Mouse (Mus musculus) G1E (cell line): ENCODE data around the gene Gpn3. TPM values are rescaled to one million over a fixed set of nuclear protein-coding genes. Genes with fewer than 3 reads are reported as not detected.

Source experiments
- ATAC-seq: 2 replicates; pipeline ENCODE4 v1.8.0; 2016; ENCODE audit warnings: mild to moderate bottlenecking; ENCODE audit not compliant: insufficient number of reproducible peaks, poor library complexity, low FRiP score, severe bottlenecking; ENCODE audit errors: extremely low read depth
- DNase-seq: peaks from one replicate; pipeline ENCODE4 v3.0.0; 2012; ENCODE audit warnings: low spot score
- H3K27me3 ChIP-seq: 2 replicates; pipeline ENCODE4 v1.6.1; 2012; ENCODE audit warnings: mild to moderate bottlenecking, low read length, inconsistent platforms; ENCODE audit not compliant: insufficient read depth
- H3K36me3 ChIP-seq: replicated peaks from 2 replicates; pipeline ENCODE3; 2012; ENCODE audit warnings: mild to moderate bottlenecking, inconsistent platforms
- H3K4me1 ChIP-seq: 2 replicates; pipeline ENCODE4 v1.6.1; 2012; ENCODE audit warnings: low read depth, low read length, inconsistent platforms, mixed read lengths; ENCODE audit not compliant: insufficient read depth
- H3K4me3 ChIP-seq: 2 replicates; pipeline ENCODE4 v1.5.1; 2012; ENCODE audit warnings: low read depth, mild to moderate bottlenecking, inconsistent platforms, low read length, moderate library complexity, mixed read lengths
- H3K9me3 ChIP-seq: replicated peaks from 2 replicates; pipeline ENCODE4 v1.6.1; 2012; ENCODE audit warnings: inconsistent platforms
- CTCF ChIP-seq: IDR thresholded peaks from 2 replicates; pipeline ENCODE4 v1.5.1; 2012; ENCODE audit warnings: low read depth, low read length, inconsistent platforms, mixed read lengths
- GATA1 ChIP-seq: IDR thresholded peaks from 2 replicates; pipeline ENCODE4 v1.6.1; 2012; ENCODE audit warnings: borderline replicate concordance, low read length, inconsistent platforms, mixed read lengths
- GATA2 ChIP-seq: IDR thresholded peaks from 2 replicates; pipeline ENCODE4 v1.6.1; 2012; ENCODE audit warnings: low read depth, low read length, inconsistent platforms, borderline replicate concordance
- POLR2AphosphoS5 ChIP-seq: IDR thresholded peaks from 2 replicates; pipeline ENCODE4 v1.6.1; 2012; ENCODE audit warnings: low read depth, low read length, inconsistent platforms; ENCODE audit not compliant: insufficient replicate concordance
- TAL1 ChIP-seq: conservative IDR thresholded peaks from 2 replicates; pipeline ENCODE4 v1.6.1; 2012; ENCODE audit warnings: low read depth, low read length, inconsistent platforms, mixed read lengths
- polyA plus RNA-seq: library from polyadenylated mRNA; stranded (reverse); fragments of >175 nt; gene quantifications from 2 replicates; pipeline ENCODE4 v1.2.3, GENCODE M21; 2012
- total RNA-seq, 2 experiments: library from RNA; stranded (forward) in 1 of 2; stranded (reverse) in 1 of 2; fragments of 200-1000 nt in 1 of 2; fragments of >200 nt in 1 of 2; fragmentation: Nextera tagmentation in 1 of 2; gene quantifications; 2 replicates each; pipeline ENCODE4 v1.2.3; 2014 to 2017

Gene Gpn3
- total and polyA plus RNA-seq, 3 experiments = 48.8 to 59.0 (median 52.6) TPM

GRCm38 (mm10) chr5:122353807-122354491, 17.7 kb upstream of the Gpn3 start, which contains the start of the genes Rad9b and Vps29:
TSS of gene Rad9b (minus strand) at chr5:122354233.
TSS of gene Vps29 (plus strand) at chr5:122354369.
- DNase-seq (peak; percentile 90), ATAC-seq (peak; percentile 90)
- Histone ChIP-seq H3K4me3 (peak within 1 kb of the TSS; percentile 93), H3K4me1 (peaks cover 26% of the 10 kb centered on the region), H3K9me3 (no peaks in the 10 kb centered on the region), H3K36me3 (peaks cover 42% of the 10 kb centered on the region), H3K27me3 (no peaks in the 10 kb centered on the region)
- no peak for TF ChIP-seq POLR2AphosphoS5
- TF ChIP-seq GATA1 = no peak

- H3K4me3 ChIP-seq = peak overlapping the region; percentile 93
- DNase-seq = peak; percentile 27
- ATAC-seq = no peak
- H3K27me3 ChIP-seq = no peaks in the 10 kb centered on the region
- TF ChIP-seq POLR2AphosphoS5 (no peak), CTCF (no peak), GATA2 (no peak), TAL1 (no peak)
- no peaks in the 10 kb centered on the region for H3K9me3 ChIP-seq
- peaks cover 26% of the 10 kb centered on the region for H3K4me1 ChIP-seq
- H3K36me3 ChIP-seq = peaks cover 44% of the 10 kb centered on the region
Observed at GRCm38 (mm10) chr5:122354492-122355067, 17.1 kb upstream of the Gpn3 start.

- peaks cover 66% of the 10 kb centered on the region for H3K36me3 ChIP-seq
- peaks cover 26% of the 10 kb centered on the region for H3K4me1 ChIP-seq
- ATAC-seq (peak; percentile 92), DNase-seq (peak; percentile 89)
- H3K27me3 ChIP-seq = no peaks in the 10 kb centered on the region
- peak within 1 kb of the TSS; percentile 88 for H3K4me3 ChIP-seq
- H3K9me3 ChIP-seq = no peaks in the 10 kb centered on the region
- TF ChIP-seq CTCF (no peak), GATA1 (no peak), POLR2AphosphoS5 (no peak), GATA2 (no peak), TAL1 (no peak)
Observed at GRCm38 (mm10) chr5:122372192-122372769, 605 bp downstream of the Gpn3 start, which contains the start of gene Fam216a. TSS of gene Fam216a (minus strand) at chr5:122372364.

GRCm38 (mm10) chr5:122372878-122373277, 1.2 kb downstream of the Gpn3 start:
- no peak for TF ChIP-seq GATA2
- TF ChIP-seq GATA1 = no peak
- H3K4me3 ChIP-seq = peak overlapping the region; percentile 88
- H3K27me3 ChIP-seq = no peaks in the 10 kb centered on the region
- peaks cover 63% of the 10 kb centered on the region for H3K36me3 ChIP-seq
- H3K4me1 ChIP-seq = peaks cover 26% of the 10 kb centered on the region
- ATAC-seq (no peak), DNase-seq (no peak)
- H3K9me3 ChIP-seq = no peaks in the 10 kb centered on the region

GRCm38 (mm10) chr5:122377101-122377833, 5.6 kb downstream of the Gpn3 start:
- Histone ChIP-seq H3K9me3 (no peaks in the 10 kb centered on the region), H3K4me3 (no peak overlapping the region), H3K4me1 (peaks cover 26% of the 10 kb centered on the region), H3K36me3 (peaks cover 77% of the 10 kb centered on the region), H3K27me3 (no peaks in the 10 kb centered on the region; the same call in 1 of the 2 replicates)
- TF ChIP-seq CTCF (no peak), POLR2AphosphoS5 (no peak), GATA1 (no peak), GATA2 (no peak), TAL1 (no peak)
- ATAC-seq (no peak), DNase-seq (no peak)

GRCm38 (mm10) chr5:122378171-122378570, 6.5 kb downstream of the Gpn3 start:
- Histone ChIP-seq H3K36me3 (peaks cover 84% of the 10 kb centered on the region), H3K27me3 (no peaks in the 10 kb centered on the region; the same call in 1 of the 2 replicates), H3K9me3 (no peaks in the 10 kb centered on the region), H3K4me3 (no peak overlapping the region), H3K4me1 (peaks cover 26% of the 10 kb centered on the region)
- DNase-seq = no peak
- TF ChIP-seq GATA1 = no peak
- TF ChIP-seq CTCF = no peak
- no peak for TF ChIP-seq TAL1
- TF ChIP-seq POLR2AphosphoS5 = no peak
- no peak for TF ChIP-seq GATA2
- ATAC-seq = no peak
